Mouse (Mus musculus): ENCODE results near the gene Ninj2.

Ninj2 gene

DNA sequence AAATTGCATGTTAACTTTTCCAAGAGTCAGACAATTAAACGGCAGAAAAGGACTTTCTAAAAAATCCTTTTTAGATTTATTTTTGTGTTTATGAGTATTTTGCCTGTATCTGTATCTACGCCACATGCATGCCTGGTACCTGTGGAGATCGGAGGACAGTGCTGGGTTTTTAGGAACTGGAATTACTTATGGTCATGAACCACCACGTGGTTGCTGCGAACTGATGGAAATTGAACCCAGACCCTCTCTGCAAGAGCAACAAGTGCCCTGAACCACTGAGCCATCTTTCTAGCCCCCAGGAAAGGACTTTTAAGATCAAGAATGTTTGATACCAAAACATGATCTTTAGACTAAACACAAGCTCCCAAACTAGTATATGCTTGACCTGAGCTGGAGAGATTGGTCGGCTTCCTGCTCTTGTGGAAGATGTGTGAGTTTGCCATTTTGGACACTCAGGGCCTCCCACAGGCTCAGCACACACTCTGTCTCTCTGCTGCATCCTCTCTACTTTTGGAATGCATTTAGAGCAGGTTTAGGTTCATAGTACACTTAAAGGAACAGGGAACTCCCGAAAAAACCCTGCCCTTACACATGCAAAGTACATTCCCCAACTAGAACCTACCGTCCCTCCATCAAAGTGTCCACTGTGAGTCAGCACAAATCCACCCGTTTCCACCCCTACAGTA, 1.1 kb downstream of the Ninj2 start:
- no peak for DNase-seq (ENCODE audit: extremely low read depth, low read depth)

DNA sequence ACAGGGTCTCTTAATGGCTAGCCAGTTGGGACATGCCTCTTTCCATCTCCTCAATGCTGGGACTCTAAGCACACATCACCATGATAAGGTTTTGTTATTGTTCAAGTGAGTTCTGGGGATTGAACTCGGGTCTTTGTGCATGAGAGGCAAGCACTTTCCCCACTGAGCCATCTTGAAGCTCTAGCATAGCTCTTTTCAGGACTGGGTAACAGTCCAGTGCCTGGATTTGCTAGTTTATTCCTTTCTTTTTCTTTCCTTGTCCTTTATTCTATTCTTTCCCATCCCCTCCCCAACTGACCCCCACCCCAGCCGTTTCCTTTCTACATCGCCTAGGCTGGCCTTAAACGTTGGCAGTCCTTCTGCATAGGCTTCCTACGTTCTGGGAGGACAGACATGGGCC, 1.9 kb downstream of the Ninj2 start:
- DNase-seq (ENCODE audit: extremely low read depth, low read depth), result no peak

DNA sequence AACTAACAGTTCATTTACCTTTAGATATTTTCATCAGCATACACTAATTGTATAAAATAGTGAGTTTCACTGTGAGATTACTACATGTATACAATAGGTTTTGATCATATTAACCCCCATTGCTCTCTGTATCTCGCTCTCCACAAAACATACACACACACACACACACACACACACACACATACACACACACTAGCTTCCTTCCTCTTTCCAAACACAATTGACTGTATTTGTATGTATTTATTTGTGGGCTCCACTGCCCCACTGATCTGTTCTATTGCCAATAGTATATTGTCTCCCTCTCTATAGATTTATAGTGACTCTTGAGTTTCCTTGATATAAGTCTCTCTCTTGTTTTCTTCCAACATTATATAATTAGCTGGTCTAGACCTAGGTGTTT, 2.4 kb downstream of the Ninj2 start:
- no peak for DNase-seq (ENCODE audit: extremely low read depth, low read depth)

DNA sequence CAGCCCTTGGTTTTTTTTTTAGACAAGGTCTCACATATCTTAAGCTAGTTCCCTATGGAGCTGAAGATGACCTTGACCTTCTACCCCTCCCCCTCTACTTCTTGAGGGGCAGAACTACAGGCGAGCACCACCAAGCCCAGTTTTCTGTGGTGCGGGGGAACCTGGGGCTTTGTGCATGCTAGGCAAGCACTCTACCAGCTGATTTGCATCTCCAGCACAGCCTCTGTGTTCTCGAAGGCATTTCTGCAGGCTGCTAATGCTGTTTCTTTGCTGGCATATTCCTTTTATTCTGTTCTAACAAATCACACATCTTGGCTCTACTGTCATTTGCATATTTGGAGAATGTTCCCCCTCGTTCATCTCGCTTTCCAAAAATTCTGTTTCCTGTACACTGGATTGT, 6.2 kb downstream of the Ninj2 start:
- DNase-seq (ENCODE audit: extremely low read depth, low read depth), result no peak

DNA sequence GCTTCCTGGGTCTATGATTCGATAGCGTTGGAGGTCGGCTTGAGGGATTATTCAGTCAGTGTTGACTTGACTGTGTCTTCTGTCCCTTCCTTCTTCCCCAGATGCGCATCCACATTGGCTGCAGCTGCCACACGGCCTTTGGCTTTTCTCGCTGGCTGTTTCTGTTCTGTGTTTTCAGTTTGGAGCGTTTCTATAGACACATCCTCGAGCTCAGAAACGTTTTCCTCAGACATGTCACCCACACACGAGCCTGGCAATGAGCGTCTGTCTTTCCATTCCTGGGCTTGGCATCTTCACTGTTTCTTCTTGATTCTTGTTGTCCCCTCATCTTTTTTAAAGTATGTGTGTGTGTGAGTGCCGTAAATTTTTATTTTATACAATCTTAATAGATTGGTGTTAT, 8.1 kb downstream of the Ninj2 start:
- no peak for DNase-seq (ENCODE audit: extremely low read depth, low read depth)

DNA sequence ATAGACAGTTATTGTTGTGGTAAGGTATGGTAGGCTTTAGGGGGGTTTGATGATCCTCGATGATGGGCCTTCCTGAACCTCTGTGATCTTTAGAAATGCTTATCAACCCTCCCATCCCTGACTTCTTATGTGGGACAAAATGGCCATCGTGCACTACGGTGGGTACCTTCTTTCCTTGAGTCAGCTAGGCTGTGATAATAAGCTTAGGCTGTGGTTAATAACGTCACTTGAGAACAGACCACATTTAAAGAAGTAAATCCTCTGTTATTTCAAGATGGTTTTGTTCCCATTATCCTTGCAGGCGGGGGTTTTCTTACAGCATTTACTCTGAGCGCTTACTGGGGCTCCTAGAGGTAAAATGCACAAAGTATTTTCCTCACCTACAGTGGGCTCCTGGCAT, 8.8 kb downstream of the Ninj2 start:
- peak; percentile 47 for DNase-seq (ENCODE audit: extremely low read depth, low read depth)

DNA sequence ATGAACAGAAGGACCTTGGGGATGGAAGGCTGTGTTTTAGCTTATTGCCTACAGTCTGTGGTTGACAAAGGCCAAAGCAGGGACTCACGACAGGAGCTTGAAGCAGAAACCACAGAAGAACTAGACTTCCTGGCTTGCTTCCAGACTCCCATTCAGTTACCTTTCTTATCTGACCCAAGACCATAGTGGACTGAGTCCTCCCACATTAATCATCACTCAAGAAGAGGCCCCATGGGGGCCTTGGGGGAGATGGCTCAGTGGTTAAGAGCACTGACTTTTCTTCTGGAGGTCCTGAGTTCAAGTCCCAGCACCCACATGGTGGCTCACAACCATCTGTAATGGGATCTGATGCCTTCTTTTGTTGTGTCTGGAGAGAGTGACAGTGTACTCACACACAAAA, 10.0 kb downstream of the Ninj2 start:
- peak; percentile 79 for DNase-seq (ENCODE audit: extremely low read depth, low read depth)

DNA sequence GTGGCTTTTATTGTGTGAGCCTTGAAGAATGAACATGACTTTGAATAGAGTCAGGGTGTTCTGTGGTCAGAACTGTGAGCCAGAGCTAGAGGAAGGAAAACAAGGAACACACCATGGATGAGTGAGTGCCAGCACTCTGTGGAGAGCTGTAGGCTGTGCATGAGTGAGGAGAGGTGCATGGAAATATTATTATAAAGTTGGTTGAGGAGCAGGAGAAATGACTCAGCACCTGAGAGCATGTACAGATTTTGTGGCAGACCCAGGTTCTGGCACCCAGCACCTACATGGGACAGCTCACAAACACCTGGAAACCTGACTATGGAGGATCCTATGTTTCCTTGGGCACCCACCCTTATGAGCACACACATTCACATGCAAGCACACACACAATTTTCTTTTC, 11.9 kb downstream of the Ninj2 start:
- DNase-seq (ENCODE audit: extremely low read depth, low read depth), result no peak

DNA sequence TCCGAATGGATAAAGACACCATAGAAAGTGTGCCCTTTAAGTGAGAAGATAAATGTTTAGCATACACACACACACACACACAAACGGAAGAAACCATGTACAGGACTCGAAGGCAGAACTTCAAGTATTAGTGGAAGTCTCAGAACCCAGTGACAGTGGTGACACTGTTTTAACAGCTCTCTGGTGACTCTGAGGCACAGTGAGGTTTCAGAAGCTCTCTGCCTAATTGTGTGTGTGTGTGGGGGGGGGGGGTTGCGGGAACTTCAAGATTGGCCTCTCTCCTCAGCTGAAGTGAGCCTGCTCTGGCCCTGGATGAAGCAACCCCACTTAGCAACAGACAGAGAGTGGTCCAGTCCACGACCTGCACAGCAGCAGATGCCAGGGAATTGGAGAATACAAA, 14.4 kb downstream of the Ninj2 start:
- no peak for DNase-seq (ENCODE audit: extremely low read depth, low read depth)

DNA sequence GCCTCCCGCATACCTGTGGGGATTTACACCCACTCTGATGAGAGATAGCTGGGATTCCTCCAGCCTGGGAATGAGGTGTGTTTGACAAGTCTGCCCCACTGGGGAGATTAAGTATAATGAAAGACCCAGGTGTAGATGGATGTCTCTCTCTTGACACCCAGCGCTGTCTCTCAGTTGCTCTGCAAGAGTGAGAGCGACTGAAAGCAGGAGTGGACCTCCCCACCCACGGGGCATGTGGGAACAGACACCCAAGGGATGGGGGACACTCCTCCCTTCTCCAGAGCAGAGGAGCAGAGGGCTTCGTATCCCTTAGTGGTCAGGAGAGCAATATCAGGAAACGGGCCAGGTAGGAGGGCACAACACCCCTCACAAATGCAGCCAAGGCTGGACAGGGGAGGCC, 14.9 kb downstream of the Ninj2 start:
- no peak for DNase-seq (ENCODE audit: extremely low read depth, low read depth)

DNA sequence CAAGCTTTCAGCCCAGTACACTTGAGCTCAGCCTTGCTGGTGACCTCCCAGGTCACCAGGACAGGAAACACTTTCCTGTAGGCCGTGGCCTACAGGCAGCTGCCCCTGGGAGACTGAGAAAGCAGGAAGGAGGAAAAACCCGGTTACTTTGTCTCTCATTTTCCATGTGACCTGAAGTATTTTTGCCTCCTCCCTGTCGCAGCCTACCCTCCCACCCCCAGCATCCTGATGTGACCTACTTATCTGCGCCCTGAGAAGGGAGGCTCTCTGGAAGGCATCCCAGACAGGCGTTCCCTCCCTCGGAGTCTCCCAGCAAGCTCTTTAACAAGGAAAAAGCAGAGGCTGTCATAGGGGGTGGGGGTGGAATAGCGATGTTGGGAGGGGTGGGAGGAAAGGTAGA, 16.0 kb downstream of the Ninj2 start:
- no peak for DNase-seq (ENCODE audit: extremely low read depth, low read depth)

DNA sequence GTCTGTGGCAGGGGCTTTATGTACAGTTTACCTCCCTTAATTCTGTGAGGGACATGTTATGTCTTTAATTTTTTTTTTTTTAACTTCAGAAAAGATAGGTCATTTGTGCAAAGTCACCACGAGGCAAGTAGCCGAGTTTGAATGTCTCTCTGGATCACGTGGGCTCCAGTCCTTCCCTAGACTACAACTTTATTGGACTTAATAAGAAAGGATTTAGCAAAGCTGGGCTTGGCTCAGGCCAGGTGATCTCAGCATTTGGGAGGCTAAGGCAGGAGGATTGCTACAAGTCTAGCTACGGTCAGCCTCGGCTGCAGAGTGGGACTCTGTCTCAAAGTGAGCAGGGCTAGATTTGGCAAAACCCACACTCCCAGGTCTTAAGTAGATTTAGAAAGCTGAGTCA, 16.8 kb downstream of the Ninj2 start:
- DNase-seq (ENCODE audit: extremely low read depth, low read depth), result no peak

DNA sequence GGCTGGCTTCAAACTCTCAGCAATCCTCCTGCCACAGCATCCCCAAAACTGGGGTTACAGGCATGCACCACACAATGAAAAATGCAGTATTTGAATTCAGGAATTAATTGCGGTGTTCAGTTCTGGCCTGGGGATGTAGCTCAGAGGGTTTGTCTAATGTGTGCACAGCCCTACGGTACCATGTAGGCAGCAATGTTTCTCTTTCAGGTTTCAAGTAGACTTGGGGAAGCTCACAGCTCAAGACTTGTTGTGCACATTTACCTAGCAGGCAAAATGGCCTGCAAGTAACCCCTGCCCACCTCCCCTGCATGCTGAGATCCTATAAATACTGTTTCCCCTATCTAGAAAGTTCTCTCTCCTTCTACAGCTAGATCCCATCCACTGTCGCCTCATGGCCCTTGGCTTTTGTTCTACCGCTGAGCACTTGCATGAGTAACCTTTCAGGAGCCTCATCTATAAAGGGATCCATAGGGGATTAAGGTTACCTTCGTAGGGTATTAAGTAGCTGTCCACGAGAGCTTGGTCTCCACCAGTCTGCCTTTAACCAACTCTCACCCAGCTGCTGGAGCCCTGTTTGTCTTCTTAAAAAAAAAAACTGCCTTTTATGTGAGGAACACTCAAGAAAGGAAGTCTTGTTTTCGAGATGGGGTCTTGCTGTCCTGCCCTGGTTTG, 17.7 kb downstream of the Ninj2 start:
- no peak for DNase-seq (ENCODE audit: extremely low read depth, low read depth)

DNA sequence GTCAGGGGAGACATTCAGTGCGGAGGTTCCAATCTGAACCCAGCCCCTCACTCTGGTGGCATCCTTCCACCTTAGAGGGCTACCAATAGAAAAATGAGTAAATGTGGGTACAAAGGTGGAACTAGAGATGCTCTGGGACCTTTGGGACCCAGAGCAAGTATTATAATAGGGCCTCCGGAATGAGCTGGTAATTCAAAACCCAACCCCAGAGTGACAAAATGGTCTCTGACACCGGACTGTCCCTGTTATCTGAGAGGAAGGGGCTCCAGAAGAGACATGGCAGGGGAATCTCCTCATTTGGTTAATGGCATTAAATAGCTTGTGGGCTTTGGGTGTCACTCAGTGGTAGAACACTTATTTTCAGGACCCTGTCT, 18.2 kb downstream of the Ninj2 start:
- DNase-seq (ENCODE audit: extremely low read depth, low read depth), result no peak

DNA sequence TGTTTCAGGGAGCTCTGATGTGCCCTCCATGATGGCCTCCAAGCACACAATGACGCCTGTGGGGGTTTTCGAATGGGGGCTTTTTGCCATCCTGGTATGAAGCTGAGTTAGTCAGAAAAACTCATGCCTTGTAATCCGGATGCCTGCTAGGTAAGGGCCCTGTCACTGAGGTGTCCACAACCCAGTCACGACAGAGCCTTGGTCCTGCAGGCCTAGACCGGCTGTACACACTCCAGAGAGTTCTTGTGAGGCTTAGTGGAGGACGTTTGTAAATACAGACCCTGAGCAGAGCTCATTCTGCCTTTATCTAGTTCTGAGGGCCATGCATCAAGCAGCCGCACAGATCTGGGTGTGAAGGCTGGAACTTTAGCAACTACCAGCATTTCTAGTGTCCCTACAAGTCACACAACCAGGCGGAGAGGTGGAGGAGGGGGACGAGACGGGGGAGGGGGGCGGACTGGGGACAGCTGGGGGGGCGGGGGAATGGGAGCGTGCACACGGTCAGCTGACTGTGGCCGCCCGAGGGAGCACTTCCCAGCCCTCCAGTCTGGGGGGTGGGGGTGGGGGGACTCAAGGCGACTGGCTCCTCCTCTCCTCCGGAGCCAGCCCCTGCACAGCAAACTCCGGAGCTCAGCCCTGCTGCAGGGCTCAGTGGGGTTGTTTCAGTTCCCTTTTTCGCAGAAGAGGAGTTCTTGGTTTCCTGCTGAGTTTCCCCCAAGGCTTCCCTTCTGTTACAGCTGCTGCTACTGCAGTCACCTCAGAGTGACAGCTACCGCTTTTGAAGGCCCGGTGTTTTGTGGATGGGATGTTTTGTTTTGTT, 19.0 kb downstream of the Ninj2 start:
- DNase-seq (ENCODE audit: extremely low read depth, low read depth), result peak; percentile 96

DNA sequence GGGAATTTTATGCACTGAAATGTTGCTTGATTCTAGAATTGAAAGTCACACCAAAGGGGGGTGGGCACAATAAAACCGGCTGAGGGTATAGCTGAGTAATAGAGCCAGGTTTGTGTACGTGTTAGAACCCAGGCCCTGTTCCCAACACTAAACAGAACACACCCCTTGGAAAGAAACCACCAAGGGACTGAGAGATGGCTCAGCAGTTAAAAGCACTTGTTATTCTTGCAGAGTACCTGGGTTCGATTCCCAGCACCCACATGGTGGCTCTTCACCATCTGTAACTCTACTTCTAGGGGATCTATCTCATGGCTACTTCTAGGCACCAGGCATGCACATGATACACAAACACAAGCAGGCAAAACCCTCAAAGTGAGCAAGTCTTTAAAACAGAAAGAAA, 20.7 kb downstream of the Ninj2 start:
- no peak for DNase-seq (ENCODE audit: extremely low read depth, low read depth)

DNA sequence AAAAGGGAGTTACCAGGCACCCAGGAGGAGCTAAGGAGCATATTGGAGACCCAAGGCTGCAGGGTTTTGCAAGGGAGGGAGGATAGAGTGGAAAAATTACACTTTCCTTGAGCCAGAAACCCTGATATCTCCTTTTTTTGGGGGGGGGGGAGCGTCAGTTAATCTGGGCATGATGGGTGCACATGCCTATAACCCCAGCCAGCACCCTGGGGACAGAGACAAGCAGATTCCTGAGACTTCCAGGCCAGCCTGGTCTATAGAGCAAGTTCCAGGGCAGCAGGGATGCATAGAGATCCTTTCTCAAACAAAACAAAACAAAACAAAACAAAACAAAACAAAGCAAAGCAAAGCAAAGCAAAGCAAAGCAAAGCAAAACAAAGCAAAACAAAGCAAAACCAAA, 21.1 kb downstream of the Ninj2 start:
- DNase-seq (ENCODE audit: extremely low read depth, low read depth), result no peak

DNA sequence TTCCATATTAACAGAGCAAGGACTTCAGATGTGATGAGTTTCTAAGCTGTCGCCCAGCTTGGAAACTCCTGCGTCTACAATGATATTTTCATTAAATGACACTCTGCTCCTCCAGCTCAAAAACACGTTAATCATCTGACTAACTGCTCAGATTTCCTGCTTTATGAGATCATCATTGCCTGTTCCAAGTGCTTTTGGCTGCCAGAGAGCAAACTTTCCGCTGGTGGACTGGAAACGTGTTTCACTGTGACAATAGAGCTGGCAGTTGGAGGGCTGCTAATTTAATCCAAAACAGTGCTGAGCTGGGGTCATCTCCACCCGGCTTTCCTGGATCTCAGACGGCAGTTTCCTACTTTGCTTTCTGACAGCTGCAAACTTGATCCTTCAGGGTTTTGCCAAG, 21.5 kb downstream of the Ninj2 start:
- DNase-seq (ENCODE audit: extremely low read depth, low read depth), result no peak

DNA sequence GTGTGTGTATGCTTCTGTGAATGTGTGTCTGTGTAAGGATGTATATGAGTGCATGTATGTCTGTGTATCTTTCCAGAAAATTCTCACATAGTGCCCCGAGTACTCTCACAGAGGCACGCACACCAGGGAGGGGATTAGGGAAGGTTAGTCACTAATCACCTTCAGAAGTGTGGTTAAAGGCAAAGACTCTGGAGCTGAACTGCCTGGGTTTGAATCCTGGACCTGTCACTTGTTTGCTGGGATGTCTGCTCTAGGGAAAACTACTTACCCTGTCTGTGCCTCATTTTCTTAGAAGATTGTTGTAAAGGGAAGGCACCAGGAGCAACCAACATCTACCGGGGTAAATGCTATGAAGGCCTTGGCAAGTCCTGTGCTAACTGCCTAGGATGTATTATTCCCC, 22.3 kb downstream of the Ninj2 start:
- no peak for DNase-seq (ENCODE audit: extremely low read depth, low read depth)

DNA sequence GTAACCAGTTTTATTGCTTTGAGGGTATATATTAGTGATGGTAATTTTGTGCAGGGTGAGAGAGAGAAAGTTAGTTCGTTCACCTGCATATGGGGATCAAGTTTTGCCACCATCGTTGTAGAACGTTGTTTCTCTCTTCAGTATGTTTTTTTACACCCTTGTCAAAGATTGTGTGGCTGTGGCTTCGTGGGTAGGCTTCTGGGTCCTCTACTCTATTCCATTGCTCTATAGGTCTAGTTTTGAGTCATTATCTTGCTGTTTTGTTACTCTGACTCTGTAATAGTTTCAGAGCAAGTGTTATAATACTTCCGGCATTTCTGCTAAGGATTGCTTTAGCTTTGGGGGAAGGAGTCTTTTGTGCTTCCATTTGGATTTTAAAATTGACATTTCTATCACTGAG, 26.7 kb downstream of the Ninj2 start:
- DNase-seq (ENCODE audit: extremely low read depth, low read depth), result no peak

DNA sequence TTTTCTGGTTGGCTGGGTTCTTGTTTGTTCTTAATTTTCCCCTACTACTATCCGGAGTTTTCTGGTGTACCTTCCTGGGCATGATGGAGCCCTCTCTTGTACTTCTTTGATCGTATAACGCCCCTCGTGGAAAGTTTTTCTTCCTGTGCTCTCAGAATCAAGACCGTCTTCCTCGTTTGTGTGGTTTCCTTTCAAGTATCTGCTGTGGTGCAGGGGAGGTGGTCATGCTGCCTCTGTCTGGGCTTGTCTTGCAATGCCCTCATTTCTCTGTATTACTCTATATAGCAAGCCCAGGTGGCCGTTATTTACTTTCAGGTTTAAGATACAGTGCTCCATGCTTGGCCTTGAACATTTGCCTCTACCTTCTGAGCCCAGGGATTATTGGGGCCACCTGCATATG, 31.5 kb downstream of the Ninj2 start:
- DNase-seq (ENCODE audit: extremely low read depth, low read depth), result no peak

DNA sequence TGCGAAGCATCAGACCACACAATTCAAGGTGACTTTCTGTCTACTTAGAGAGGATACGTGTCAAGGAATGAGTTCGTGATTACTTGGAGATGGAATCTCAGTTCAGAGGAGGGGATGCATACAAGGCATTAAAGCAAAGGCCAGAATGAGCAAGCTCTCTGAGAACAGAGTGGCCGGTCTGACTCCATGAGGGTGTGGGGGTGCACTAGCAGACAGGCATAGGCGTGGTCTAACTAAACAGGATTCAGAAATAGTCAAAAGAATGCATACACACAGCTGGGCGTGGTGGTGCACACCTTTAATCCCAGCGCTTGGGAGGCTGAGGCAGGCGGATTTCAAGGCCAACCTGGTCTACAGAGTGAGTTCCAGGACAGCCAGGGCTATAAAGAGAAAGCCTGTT, 33.3 kb downstream of the Ninj2 start:
- no peak for DNase-seq (ENCODE audit: extremely low read depth, low read depth)

DNA sequence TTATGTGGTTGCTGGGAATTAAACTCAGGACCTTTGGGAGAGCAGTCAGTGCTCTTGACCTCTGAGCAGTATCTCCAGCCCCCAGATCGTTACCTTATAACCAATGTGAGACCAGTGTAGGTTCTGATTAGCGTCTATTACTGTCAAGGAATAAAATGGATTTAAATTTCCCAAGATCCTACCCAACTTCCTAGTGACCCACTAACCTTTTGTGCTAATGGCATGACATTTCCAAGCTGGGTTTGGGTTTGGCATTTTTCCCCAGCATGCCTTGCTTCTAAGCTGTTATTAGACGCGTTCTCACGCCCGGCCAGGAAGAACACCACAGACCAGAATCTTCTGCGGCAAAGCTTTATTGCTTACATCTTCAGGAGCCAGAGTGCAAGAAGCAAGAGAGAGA, 34.2 kb downstream of the Ninj2 start:
- DNase-seq (ENCODE audit: extremely low read depth, low read depth), result no peak

Measured in MEL-GATA-1-ER (cell line).